8 mouse cellular contexts compared by ENCODE assay signal in the genomic region with DNA sequence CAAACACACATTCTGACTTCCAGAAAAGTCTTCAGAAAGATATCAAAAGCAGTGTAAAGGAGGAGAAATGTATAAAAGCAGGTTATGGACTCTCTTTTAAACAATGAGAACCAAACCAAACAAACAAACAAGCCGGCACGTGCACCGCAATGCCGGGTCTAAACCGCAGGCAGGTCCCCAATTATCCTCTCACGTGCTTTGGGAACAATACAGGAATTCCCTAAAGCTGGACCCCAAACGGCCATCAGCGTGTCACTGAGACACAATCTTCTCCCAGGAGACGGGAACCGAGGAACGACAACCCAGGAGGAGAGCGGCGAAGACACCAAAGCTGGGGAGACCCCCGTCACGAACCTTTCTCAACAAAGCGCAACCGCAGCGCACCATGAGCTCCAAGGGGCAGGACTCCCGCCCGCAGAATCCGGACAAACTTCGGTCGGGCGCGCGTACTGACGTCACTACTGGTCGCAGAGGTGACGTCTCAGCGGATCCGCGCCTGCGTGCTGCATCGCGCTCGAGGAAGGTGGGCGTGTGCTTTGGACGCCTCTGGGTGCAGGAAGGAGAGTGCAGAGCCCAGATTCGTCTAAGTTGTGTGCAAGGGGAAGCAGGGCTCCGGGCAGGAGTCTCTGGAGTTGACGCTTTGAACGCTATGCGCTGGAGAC. TPM values are rescaled to one million over a fixed set of nuclear protein-coding genes. Genes with fewer than 3 reads are reported as not detected.
DNase-seq lines count a peak whose midpoint lies in the region; ATAC-seq lines count a peak whose summit lies in the region.

A gene (minus strand): TSS at position 460 of the 662 bp plus-strand sequence.

- H3K4me3 ChIP-seq in megakaryocyte, embryonic 14.5 days (replicated peaks): peak within 1 kb of the TSS; percentile 96

- DNase-seq in adrenal gland, adult 8-10 months: peak; percentile 87
- peak; percentile 92 for DNase-seq in embryo, embryonic 11.5 days (ENCODE audit: low read depth, low spot score)
- peak; percentile 85 for DNase-seq in gastrocnemius, postnatal 25 days
- DNase-seq in left cerebral cortex, adult 9 months (ENCODE audit: low spot score in 2 of 2): peak; percentile 73 to 93
- peak; percentile 92 to 95 for DNase-seq in right cerebral cortex, adult 2 months (ENCODE audit: low spot score in 2 of 2)
- peak; percentile 80 for DNase-seq in urinary bladder, postnatal 10 days (ENCODE audit: low spot score)

- peak; percentile 96 for ATAC-seq in inflammation-experienced regulatory T-cells, adult 6 months

- H3K27me3 ChIP-seq in megakaryocyte, embryonic 14.5 days (replicated peaks): no peaks in the 10 kb centered on the region

- no peaks in the 10 kb centered on the region for H3K9me3 ChIP-seq in megakaryocyte, embryonic 14.5 days

- peaks cover 35% of the 10 kb centered on the region for H3K4me1 ChIP-seq in megakaryocyte, embryonic 14.5 days

- peaks cover 13% of the 10 kb centered on the region for H3K36me3 ChIP-seq in megakaryocyte, embryonic 14.5 days (replicated peaks; ENCODE audit: low read length)

RNA-seq across cellular contexts. Expression of the gene that starts here (rescaled TPM):
- total RNA-seq in adrenal gland, adult 8-10 months (2022): 10 to 100 TPM; 12.9 to 19.4 (median 15.4) TPM
- 1 to 10 TPM; 6.1 to 6.9 TPM for total RNA-seq in gastrocnemius, postnatal 25 days (2021)
- polyA plus RNA-seq in inflammation-experienced regulatory T-cells, adult 6 months (2017; shearing (Covaris generic)): 10 to 100 TPM; 12.9 to 17.7 (median 15.5) TPM
- polyA plus RNA-seq in megakaryocyte, embryonic 14.5 days (2012; ENCODE audit: insufficient read depth, low replicate concordance): 1.5 TPM in 1 of 2 replicates, not detected in the other

Comparison
In these comparisons a context has a peak if more than half of its experiments do, and no peak if none do; other contexts are left out.
1. Peak in every context shown above with its lines: DNase-seq, ATAC-seq and H3K4me3 ChIP-seq.